Mouse (Mus musculus) MEL (cell line): Measurements from ENCODE around the gene Traf5. TPM values are rescaled to one million over a fixed set of nuclear protein-coding genes. Genes with fewer than 3 reads are reported as not detected.

Experiments used
- DNase-seq: peaks from one replicate; pipeline ENCODE4 v3.0.0; 2011; ENCODE audit warnings: low read depth, low spot score
- H3K27ac ChIP-seq: 2 replicates; pipeline ENCODE4 v1.5.1; 2012; ENCODE audit warnings: low read depth, mild to moderate bottlenecking, control low read depth, low read length, moderate library complexity; ENCODE audit not compliant: control insufficient read depth
- H3K27me3 ChIP-seq, 2 experiments: fragments of 150-350 bp in 1 of 2; sonication (generic) in 1 of 2; 2 replicates each; pipeline ENCODE4 v1.6.1; 2012; ENCODE audit warnings: low read length in 2 of 2, mild to moderate bottlenecking in 2 of 2, improper control_type of control experiment in 1 of 2, moderate library complexity in 1 of 2; ENCODE audit not compliant: insufficient read depth in 2 of 2, control insufficient read depth in 1 of 2
- H3K36me3 ChIP-seq, 2 experiments: 2 replicates each; pipeline ENCODE4 v1.6.1; 2012 to 2014; ENCODE audit warnings: low read length in 2 of 2, improper control_type of control experiment in 1 of 2, inconsistent platforms in 1 of 2, mild to moderate bottlenecking in 1 of 2; ENCODE audit not compliant: insufficient read depth in 2 of 2, control insufficient read depth in 1 of 2
- H3K4me1 ChIP-seq, 2 experiments: fragments of 150-350 bp in 1 of 2; sonication (generic) in 1 of 2; 2 replicates each; pipeline ENCODE4 v1.6.1; 2012; ENCODE audit warnings: low read length in 2 of 2, improper control_type of control experiment in 1 of 2, mild to moderate bottlenecking in 1 of 2; ENCODE audit not compliant: insufficient read depth in 2 of 2, control insufficient read depth in 1 of 2
- H3K4me3 ChIP-seq, 2 experiments: fragments of 150-350 bp in 1 of 2; sonication (generic) in 1 of 2; 2 replicates each; pipeline ENCODE4 v1.5.1; 2012; ENCODE audit warnings: low read depth in 2 of 2, low read length in 2 of 2, mild to moderate bottlenecking in 2 of 2, moderate library complexity in 2 of 2, control low read depth in 1 of 2, improper control_type of control experiment in 1 of 2; ENCODE audit not compliant: control insufficient read depth in 1 of 2, insufficient read depth in 1 of 2
- H3K79me2 ChIP-seq: 2 replicates; pipeline ENCODE4 v1.6.1; 2012; ENCODE audit warnings: mild to moderate bottlenecking, low read length, moderate library complexity; ENCODE audit not compliant: control insufficient read depth, poor library complexity, insufficient read depth
- H3K9ac ChIP-seq: 2 replicates; pipeline ENCODE4 v1.6.1; 2012; ENCODE audit warnings: low read depth, mild to moderate bottlenecking, control low read depth, low read length, moderate library complexity; ENCODE audit not compliant: control insufficient read depth, poor library complexity, severe bottlenecking
- H3K9me3 ChIP-seq: fragments of 150-350 bp; sonication (generic); replicated peaks from 2 replicates; pipeline ENCODE4 v1.6.1; 2012; ENCODE audit warnings: mild to moderate bottlenecking, low read length, improper control_type of control experiment, moderate library complexity; ENCODE audit not compliant: insufficient read depth
- BHLHE40 ChIP-seq: IDR thresholded peaks from 2 replicates; pipeline ENCODE4 v1.6.1; 2012; ENCODE audit warnings: low read depth, mild to moderate bottlenecking, inconsistent platforms, low read length, improper control_type of control experiment, borderline replicate concordance
- CHD1 ChIP-seq: IDR thresholded peaks from 2 replicates; pipeline ENCODE4 v1.6.1; 2012; ENCODE audit warnings: low read depth, mild to moderate bottlenecking, inconsistent platforms, low read length, improper control_type of control experiment
- EP300 ChIP-seq, 2 experiments: IDR thresholded peaks; 2 replicates each; pipeline ENCODE4 v1.6.1; 2011; ENCODE audit warnings: improper control_type of control experiment in 2 of 2, low read length in 2 of 2, low read depth in 1 of 2, mild to moderate bottlenecking in 1 of 2
- GATA1 ChIP-seq: IDR thresholded peaks from 2 replicates; pipeline ENCODE4 v1.6.1; 2011; ENCODE audit warnings: low read depth, low read length, improper control_type of control experiment
- HCFC1 ChIP-seq: IDR thresholded peaks from 2 replicates; pipeline ENCODE4 v1.6.1; 2012; ENCODE audit warnings: low read depth, mild to moderate bottlenecking, inconsistent platforms, low read length, improper control_type of control experiment, moderate library complexity
- MEF2A ChIP-seq: IDR thresholded peaks from 2 replicates; pipeline ENCODE4 v1.6.1; 2014; ENCODE audit warnings: low read depth, mild to moderate bottlenecking, inconsistent platforms, low read length, improper control_type of control experiment; ENCODE audit not compliant: poor library complexity, insufficient replicate concordance, severe bottlenecking; ENCODE audit errors: extremely low read depth
- MXI1 ChIP-seq: IDR thresholded peaks from 2 replicates; pipeline ENCODE4 v1.6.1; 2011; ENCODE audit warnings: mild to moderate bottlenecking, low read depth, low read length, improper control_type of control experiment
- NELFE ChIP-seq: IDR thresholded peaks from 2 replicates; pipeline ENCODE4 v1.6.1; 2011; ENCODE audit warnings: low read depth, low read length, improper control_type of control experiment
- NRF1 ChIP-seq: IDR thresholded peaks from 2 replicates; pipeline ENCODE4 v1.6.1; 2014; ENCODE audit warnings: low read depth, mild to moderate bottlenecking, inconsistent platforms, low read length, improper control_type of control experiment, moderate library complexity; ENCODE audit not compliant: poor library complexity, insufficient read depth, severe bottlenecking
- POLR2A ChIP-seq, 2 experiments: IDR thresholded peaks; 2 replicates each; pipeline ENCODE4 v1.6.1; 2011 to 2012; ENCODE audit warnings: low read length in 2 of 2, mild to moderate bottlenecking in 2 of 2, control low read depth in 1 of 2, improper control_type of control experiment in 1 of 2, low read depth in 1 of 2, moderate library complexity in 1 of 2; ENCODE audit not compliant: control insufficient read depth in 1 of 2, insufficient read depth in 1 of 2, poor library complexity in 1 of 2
- POLR2AphosphoS2 ChIP-seq: IDR thresholded peaks from 2 replicates; pipeline ENCODE4 v1.6.1; 2011; ENCODE audit warnings: low read length, improper control_type of control experiment
- SMC3 ChIP-seq: IDR thresholded peaks from 2 replicates; pipeline ENCODE4 v1.6.1; 2011; ENCODE audit warnings: low read depth, low read length, improper control_type of control experiment
- TAL1 ChIP-seq: IDR thresholded peaks from 2 replicates; pipeline ENCODE4 v1.6.1; 2012; ENCODE audit warnings: mild to moderate bottlenecking, inconsistent platforms, low read length, moderate library complexity, mixed read lengths
- TBP ChIP-seq: IDR thresholded peaks from 2 replicates; pipeline ENCODE4 v1.8.0; 2011; ENCODE audit warnings: low read depth, low read length, improper control_type of control experiment
- ZMIZ1 ChIP-seq: IDR thresholded peaks from 2 replicates; pipeline ENCODE4 v1.6.1; 2012; ENCODE audit warnings: low read depth, mild to moderate bottlenecking, inconsistent platforms, low read length, improper control_type of control experiment, moderate library complexity
- ZNF384 ChIP-seq: IDR thresholded peaks from 2 replicates; pipeline ENCODE4 v1.6.1; 2012; ENCODE audit warnings: low read depth, mild to moderate bottlenecking, inconsistent platforms, low read length, improper control_type of control experiment
- polyA plus RNA-seq, 2 experiments: library from polyadenylated mRNA; stranded (reverse) in 1 of 2; unstranded in 1 of 2; fragments of >175 nt in 1 of 2; fragments of >200 nt in 1 of 2; gene quantifications; 2 replicates each; pipeline versions ENCODE4 v1.2.1 to v1.2.4; 2012; ENCODE audit warnings: low replicate concordance in 2 of 2, low read depth in 1 of 2; ENCODE audit not compliant: insufficient read length in 2 of 2, insufficient read depth in 1 of 2, missing spikeins in 1 of 2
- total RNA-seq: library from RNA; depleted of rRNA; stranded (reverse); fragments of 300-350 nt; gene quantifications from 2 replicates; pipeline ENCODE4 v1.2.3, GENCODE M21; 2012

Traf5 gene
- total and polyA plus RNA-seq, 3 experiments = 4.0 to 7.3 TPM; not detected in 1

DNA sequence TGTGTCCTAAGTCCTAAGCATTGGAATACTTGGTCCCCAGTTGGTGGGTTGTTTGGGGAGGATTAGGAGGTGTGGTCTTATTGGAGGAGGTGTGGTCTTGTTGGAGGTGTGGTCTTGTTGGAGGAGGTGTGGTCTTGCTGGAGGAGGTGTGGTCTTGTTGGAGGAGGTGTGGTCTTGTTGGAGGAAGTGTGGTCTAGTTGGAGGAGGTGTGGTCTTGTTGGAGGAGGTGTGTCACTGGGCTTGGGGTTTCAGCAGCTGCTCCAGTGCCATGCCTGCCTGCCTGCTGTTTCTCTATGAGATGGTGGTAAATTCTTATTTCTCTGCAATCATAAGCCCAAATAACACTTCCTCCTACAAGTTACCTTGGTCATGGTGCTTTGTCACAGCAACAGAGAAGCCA lies 93.3 kb downstream of the Traf5 start:
- no peak overlapping the region for H3K27ac ChIP-seq
- TF ChIP-seq ZNF384 = no peak
- TF ChIP-seq MEF2A = no peak
- no peak for TF ChIP-seq CHD1
- H3K9ac ChIP-seq = no peak overlapping the region
- no peaks in the 10 kb centered on the region for H3K79me2 ChIP-seq
- DNase-seq = peak; percentile 29
- H3K36me3 ChIP-seq = peaks cover 0 to 5% of the 10 kb centered on the region in 2 experiments; a peak in 1 of 4 replicates
- H3K4me3 ChIP-seq = no peak overlapping the region
- no peaks in the 10 kb centered on the region for H3K27me3 ChIP-seq
- peaks cover 0 to 6% of the 10 kb centered on the region in 2 experiments; a peak in 2 of 4 replicates for H3K4me1 ChIP-seq
- H3K9me3 ChIP-seq = no peaks in the 10 kb centered on the region

DNA sequence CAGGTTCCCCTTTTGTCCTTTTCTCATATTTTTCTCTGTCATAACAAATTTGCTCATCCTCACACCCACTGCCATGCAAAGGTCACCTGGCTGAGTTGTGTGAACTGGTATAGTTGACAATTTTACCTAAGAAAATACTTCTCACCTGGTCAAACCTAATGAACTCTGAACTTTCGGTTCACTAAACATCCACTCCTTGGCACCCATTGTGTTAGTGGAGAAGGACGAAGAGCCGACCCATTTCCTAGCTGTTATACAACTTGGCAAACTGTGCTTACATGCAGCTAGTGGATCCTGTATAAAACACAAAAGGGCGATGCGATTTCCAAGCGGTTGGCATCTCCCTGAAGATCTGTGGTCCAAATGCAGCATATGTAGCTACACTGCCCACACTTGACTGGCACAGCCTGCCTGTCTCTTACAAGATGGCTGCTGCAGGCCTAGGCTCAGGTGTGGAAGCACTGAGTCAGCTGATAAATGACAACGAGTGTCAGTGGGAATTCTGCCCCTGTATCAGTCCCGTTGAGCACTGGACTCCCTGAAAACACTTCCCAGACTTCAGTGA lies 95.7 kb downstream of the Traf5 start:
- peaks cover 0 to 6% of the 10 kb centered on the region in 2 experiments; a peak in 2 of 4 replicates for H3K4me1 ChIP-seq
- H3K4me3 ChIP-seq = no peak overlapping the region
- no peaks in the 10 kb centered on the region for H3K27me3 ChIP-seq
- DNase-seq = no peak
- H3K27ac ChIP-seq = no peak overlapping the region
- H3K9ac ChIP-seq = no peak overlapping the region
- H3K9me3 ChIP-seq = no peaks in the 10 kb centered on the region
- TF ChIP-seq GATA1 = no peak
- TF ChIP-seq HCFC1 = no peak
- no peak for TF ChIP-seq SMC3
- TF ChIP-seq NELFE = no peak
- TF ChIP-seq TAL1 = no peak
- no peak for TF ChIP-seq CHD1
- no peak for TF ChIP-seq BHLHE40
- no peak for TF ChIP-seq POLR2AphosphoS2
- no peak for TF ChIP-seq NRF1
- TF ChIP-seq TBP = no peak
- no peak for TF ChIP-seq ZMIZ1
- TF ChIP-seq MXI1 = no peak
- TF ChIP-seq POLR2A (IDR thresholded peaks at IDR 0.05; ENCODE audit: control insufficient read depth in 1 of 2, insufficient read depth in 1 of 2, low read depth in 1 of 2, low read length in 2 of 2, poor library complexity in 1 of 2) = no peak
- no peak for TF ChIP-seq EP300 (IDR thresholded peaks at IDR 0.05; ENCODE audit: low read depth in 1 of 2, low read length in 2 of 2)
- TF ChIP-seq, all 39 proteins: peak for 0
- Histone ChIP-seq H3K36me3 (peaks cover 0 to 5% of the 10 kb centered on the region in 2 experiments; a peak in 1 of 4 replicates), H3K79me2 (no peaks in the 10 kb centered on the region)
